Mouse (Mus musculus): ENCODE data around the gene Kpna4. TPM values are rescaled to one million over a fixed set of nuclear protein-coding genes. Genes with fewer than 3 reads are reported as not detected.

The Kpna4 gene
- polyA plus RNA-seq, 1 experiment from 2014 or later = 42.1 TPM

DNA sequence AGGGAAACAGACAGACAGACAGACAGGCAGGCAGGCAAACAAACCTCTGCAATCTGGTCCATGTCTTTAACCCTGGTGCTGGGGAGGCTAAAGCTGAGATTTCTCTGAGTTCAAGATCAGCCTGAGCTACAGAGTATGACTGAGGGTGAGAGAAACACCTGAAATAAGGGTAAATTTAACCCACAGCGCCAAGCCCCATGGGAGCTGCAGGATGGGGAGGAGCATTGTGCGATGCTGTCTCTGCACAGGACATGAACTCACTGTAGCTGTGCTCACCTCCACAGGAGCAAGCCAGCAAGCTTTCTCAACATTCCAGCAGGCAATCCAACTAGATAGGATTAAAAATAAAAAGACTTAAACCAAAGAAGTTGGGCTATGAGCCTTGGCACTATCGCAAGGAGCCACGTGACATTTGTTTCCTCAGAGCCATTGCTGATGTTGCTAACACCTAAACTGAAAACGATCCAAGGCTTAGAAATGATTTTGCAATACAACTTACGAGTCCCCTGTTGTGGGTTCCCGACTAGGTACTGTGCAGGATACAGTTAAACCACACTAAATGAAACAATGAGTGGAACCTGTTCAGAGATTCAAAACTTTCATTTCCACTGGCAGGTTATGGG, 15.6 kb upstream of the Kpna4 start:
- Histone ChIP-seq H3K27me3 (no peaks in the 10 kb centered on the region), H3K4me1 (replicated peaks) (no peaks in the 10 kb centered on the region), H3K9me3 (peaks cover 5% of the 10 kb centered on the region; the same call in 1 of the 2 replicates), H3K27ac (no peak overlapping the region), H3K4me2 (no peak overlapping the region), H3K9ac (replicated peaks) (no peak overlapping the region), H3K36me3 (no peaks in the 10 kb centered on the region), H3K4me3 (replicated peaks) (no peak overlapping the region)
- no peak for ATAC-seq (ENCODE audit: insufficient number of reproducible peaks, insufficient read depth, low FRiP score, low TSS enrichment, low read depth)
- WGBS = 89% methylated on average over 7 of the region's 7 CpGs

DNA sequence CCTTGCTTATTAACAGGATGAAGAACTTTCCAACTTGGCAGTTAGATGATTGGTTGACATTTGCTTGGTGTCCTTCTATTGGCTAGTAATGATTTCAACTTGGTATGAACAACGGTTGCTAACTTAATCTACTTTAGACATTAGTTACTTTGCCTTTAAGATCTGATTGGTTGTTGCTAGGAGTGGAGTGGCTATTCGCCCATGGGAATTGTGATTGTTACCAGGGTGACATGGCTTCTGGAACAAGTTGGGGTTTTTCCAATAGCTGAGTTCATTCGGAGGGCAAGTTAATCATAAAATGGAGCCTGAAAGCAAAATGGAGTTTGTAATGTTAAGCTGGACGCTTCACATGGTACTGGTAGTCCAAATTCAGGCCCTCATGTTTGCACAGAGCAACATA, 13.9 kb upstream of the Kpna4 start:
- Histone ChIP-seq H3K36me3 (no peaks in the 10 kb centered on the region), H3K27me3 (no peaks in the 10 kb centered on the region), H3K4me3 (replicated peaks) (no peak overlapping the region), H3K4me2 (no peak overlapping the region), H3K9me3 (peaks cover 5% of the 10 kb centered on the region; the same call in 1 of the 2 replicates), H3K9ac (replicated peaks) (no peak overlapping the region), H3K4me1 (replicated peaks) (no peaks in the 10 kb centered on the region), H3K27ac (no peak overlapping the region)
- ATAC-seq (ENCODE audit: insufficient number of reproducible peaks, insufficient read depth, low FRiP score, low TSS enrichment, low read depth) = no peak
- WGBS = 87% methylated on average over 4 of the region's 4 CpGs

DNA sequence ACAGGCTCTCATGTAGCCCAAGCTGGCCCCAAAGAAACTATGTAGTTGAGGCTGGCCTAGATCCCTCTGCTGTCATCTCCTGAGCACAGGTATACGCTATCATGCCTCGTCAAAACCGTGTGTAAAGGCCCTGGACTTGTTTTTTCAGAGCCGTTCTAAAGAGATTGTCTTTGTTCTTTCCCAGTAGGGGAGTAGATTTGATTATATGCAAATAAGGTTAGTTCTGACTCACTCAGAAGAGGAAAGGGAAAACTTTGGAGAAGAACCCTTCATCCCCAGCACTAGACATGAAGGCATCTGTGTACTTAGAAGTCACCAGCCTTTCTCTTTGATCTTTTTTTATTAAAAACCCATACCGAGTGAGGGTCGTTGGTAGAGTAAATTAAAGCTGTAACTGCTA, 9.1 kb upstream of the Kpna4 start:
- ATAC-seq (ENCODE audit: insufficient number of reproducible peaks, insufficient read depth, low FRiP score, low TSS enrichment, low read depth) = no peak
- Histone ChIP-seq H3K27ac (no peak overlapping the region), H3K27me3 (no peaks in the 10 kb centered on the region), H3K36me3 (no peaks in the 10 kb centered on the region), H3K4me2 (no peak overlapping the region), H3K4me3 (replicated peaks) (no peak overlapping the region), H3K4me1 (replicated peaks) (no peaks in the 10 kb centered on the region), H3K9ac (replicated peaks) (no peak overlapping the region), H3K9me3 (no peaks in the 10 kb centered on the region)
- WGBS = 67% methylated on average over 6 of the region's 6 CpGs

DNA sequence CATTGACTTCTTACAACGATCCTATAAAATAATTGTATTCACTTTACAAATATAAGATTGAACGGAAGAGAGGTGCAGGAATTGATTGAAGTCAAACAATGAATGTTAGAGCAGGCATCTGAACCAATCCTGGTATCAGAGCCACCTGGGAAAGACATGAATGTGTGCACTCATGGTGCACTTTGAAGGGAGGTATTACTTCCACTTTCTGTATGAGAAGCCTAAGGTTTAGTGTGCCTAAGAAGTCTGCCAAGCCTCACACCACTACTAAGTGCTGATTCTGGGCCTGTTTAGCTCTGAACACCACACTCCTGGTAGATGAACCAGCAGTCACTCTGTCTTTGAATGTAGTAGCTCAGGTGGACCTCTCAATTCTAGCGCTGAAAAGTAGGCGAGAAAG, 4.1 kb upstream of the Kpna4 start:
- Histone ChIP-seq H3K4me3 (replicated peaks) (no peak overlapping the region), H3K9ac (replicated peaks) (no peak overlapping the region), H3K27ac (no peak overlapping the region), H3K4me1 (replicated peaks) (no peaks in the 10 kb centered on the region), H3K36me3 (no peaks in the 10 kb centered on the region), H3K4me2 (no peak overlapping the region), H3K27me3 (no peaks in the 10 kb centered on the region), H3K9me3 (no peaks in the 10 kb centered on the region)
- ATAC-seq (ENCODE audit: insufficient number of reproducible peaks, insufficient read depth, low FRiP score, low TSS enrichment, low read depth) = no peak
- 86% methylated on average over 4 of the region's 4 CpGs for WGBS

DNA sequence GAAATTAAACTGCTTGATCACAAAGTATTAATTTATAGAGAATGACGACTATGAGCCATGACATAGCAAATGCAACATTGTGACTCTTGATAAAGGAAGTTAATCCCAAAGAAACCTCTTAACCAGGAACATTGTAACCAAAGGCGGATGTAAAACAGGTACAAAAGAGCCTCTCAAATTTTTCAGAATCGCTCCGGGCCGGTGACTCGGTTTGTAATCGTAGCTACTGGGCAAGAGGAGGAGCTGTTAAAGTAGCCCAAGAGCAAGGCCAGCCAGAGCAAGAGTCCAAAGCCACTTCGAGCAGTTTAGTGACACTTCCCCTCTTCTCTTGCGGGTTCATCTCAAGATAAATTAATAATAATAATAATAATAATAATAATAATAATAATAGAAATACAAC, 780 bp upstream of the Kpna4 start:
- peaks cover 11% of the 10 kb centered on the region; the same call in 1 of the 2 replicates for H3K4me1 ChIP-seq (replicated peaks)
- H3K27ac ChIP-seq = peak overlapping the region; percentile 97; the same call in 1 of the 2 replicates
- H3K27me3 ChIP-seq = no peaks in the 10 kb centered on the region
- WGBS = 7% methylated on average over 9 of the region's 9 CpGs
- H3K4me2 ChIP-seq = peak overlapping the region; percentile 76
- no peaks in the 10 kb centered on the region for H3K9me3 ChIP-seq
- ATAC-seq (ENCODE audit: insufficient number of reproducible peaks, insufficient read depth, low FRiP score, low TSS enrichment, low read depth) = no peak
- peak overlapping the region; percentile 96 for H3K4me3 ChIP-seq (replicated peaks)
- no peaks in the 10 kb centered on the region for H3K36me3 ChIP-seq
- peak overlapping the region; percentile 96 for H3K9ac ChIP-seq (replicated peaks)

DNA sequence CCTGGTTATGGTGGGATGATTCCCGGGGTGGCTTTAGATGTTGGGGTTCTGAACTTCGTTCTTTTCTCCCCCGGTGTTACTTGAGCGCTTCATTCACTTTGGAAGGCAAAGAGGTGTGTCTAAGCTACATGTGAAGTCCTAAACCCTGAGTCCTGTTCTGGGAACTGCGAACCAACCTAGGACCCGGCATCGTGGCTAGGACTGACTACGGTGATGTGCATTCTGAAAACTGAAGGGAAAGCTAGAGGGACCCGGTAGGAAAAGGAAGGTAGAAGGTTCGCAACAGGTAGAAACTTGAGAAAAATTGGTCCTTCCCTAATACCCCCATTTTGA, 399 bp upstream of the Kpna4 start:
- peak overlapping the region; percentile 96 for H3K9ac ChIP-seq (replicated peaks)
- peak overlapping the region; percentile 76 for H3K4me2 ChIP-seq
- no peaks in the 10 kb centered on the region for H3K27me3 ChIP-seq
- H3K9me3 ChIP-seq = no peaks in the 10 kb centered on the region
- ATAC-seq (ENCODE audit: insufficient number of reproducible peaks, insufficient read depth, low FRiP score, low TSS enrichment, low read depth) = peak; percentile 71
- under 1% methylated on average over 10 of the region's 10 CpGs for WGBS
- H3K4me3 ChIP-seq (replicated peaks) = peak overlapping the region; percentile 96
- H3K27ac ChIP-seq = peak overlapping the region; percentile 97
- no peaks in the 10 kb centered on the region for H3K36me3 ChIP-seq
- peaks cover 11% of the 10 kb centered on the region; the same call in 1 of the 2 replicates for H3K4me1 ChIP-seq (replicated peaks)

DNA sequence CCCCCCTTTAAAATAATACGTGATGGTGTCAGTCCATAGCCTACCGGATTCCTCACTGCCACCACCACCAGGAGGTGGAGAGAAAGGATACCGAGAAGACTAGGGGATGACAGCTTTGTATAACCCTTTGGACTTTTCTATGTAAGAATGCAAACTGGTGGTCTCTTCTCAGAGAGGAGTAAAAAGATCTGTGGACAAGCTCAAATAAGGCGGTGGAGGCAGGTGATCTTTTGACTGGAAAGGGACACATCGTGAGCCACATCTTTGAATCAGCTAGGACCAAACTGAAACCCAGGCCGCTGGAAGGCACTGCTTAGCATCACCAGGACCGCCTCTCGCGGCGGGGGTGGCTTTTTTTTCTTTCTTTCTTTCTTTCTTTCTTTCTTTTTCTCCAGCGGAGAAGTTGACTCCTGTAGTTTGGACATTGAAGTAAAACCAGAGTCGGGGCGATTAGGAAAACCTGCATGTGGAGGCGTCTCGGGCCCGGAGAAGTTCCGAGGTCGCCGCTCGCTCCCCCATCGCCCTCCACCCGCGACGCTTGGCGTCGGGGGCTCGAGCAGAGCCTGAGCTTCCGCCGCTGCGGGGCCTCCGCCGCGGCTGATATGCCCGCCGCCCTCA, 913 bp downstream of the Kpna4 start:
- Histone ChIP-seq H3K9ac (replicated peaks) (peak overlapping the region; percentile 96), H3K9me3 (no peaks in the 10 kb centered on the region), H3K4me2 (peak overlapping the region; percentile 76), H3K27ac (peak overlapping the region; percentile 97), H3K4me1 (replicated peaks) (peaks cover 11% of the 10 kb centered on the region; the same call in 1 of the 2 replicates), H3K36me3 (no peaks in the 10 kb centered on the region), H3K4me3 (replicated peaks) (peak overlapping the region; percentile 96), H3K27me3 (no peaks in the 10 kb centered on the region)
- under 1% methylated on average over 35 of the region's 35 CpGs for WGBS
- ATAC-seq (ENCODE audit: insufficient number of reproducible peaks, insufficient read depth, low FRiP score, low TSS enrichment, low read depth) = no peak

DNA sequence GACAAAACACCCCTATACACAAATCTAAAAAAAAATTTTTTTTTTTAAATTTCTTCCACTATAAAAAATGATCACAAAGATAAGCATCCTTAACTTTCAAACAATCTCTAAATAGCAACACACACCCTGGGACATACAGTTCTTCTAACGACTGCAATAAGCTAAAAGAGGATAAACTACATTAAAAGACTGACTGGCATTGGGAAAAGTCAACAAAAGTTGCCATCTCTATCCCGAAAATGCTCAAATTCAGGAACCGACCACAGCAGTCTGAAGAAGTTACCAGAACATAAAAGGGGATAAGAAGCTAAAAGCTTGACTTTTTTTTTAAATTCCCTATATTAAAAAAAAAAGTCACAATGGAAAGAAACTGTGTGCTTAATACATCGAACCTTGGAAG, 1.5 kb downstream of the Kpna4 start:
- no peaks in the 10 kb centered on the region for H3K27me3 ChIP-seq
- peak overlapping the region; percentile 76 for H3K4me2 ChIP-seq
- peaks cover 11% of the 10 kb centered on the region; the same call in 1 of the 2 replicates for H3K4me1 ChIP-seq (replicated peaks)
- ATAC-seq (ENCODE audit: insufficient number of reproducible peaks, insufficient read depth, low FRiP score, low TSS enrichment, low read depth) = no peak
- H3K27ac ChIP-seq = no peak overlapping the region
- peak overlapping the region; percentile 96; the same call in 1 of the 2 replicates for H3K9ac ChIP-seq (replicated peaks)
- H3K9me3 ChIP-seq = no peaks in the 10 kb centered on the region
- H3K36me3 ChIP-seq = peaks cover 4% of the 10 kb centered on the region; the same call in 1 of the 2 replicates
- whole genome bisulfite sequencing = 29% methylated on average over 4 of the region's 4 CpGs
- H3K4me3 ChIP-seq (replicated peaks) = peak overlapping the region; percentile 96

DNA sequence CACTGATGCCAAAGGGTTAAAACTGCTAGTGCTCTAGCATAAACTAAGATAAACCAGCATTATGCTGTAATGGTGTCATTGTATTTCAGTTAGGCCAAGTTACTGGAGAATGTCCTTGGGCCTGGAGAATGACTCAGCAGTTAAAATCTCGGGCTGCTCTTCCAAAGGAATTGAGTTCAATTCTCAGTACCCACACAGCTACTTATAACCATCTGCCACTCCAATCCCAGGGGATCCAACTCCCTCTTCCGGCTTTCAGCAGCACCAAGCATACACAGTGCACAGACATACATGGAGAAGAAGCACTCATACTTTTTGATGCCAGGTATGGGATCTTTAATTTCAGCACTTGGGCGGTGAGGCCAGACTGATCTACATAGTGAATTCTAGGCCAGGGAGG, 8.1 kb downstream of the Kpna4 start:
- Histone ChIP-seq H3K9me3 (no peaks in the 10 kb centered on the region), H3K36me3 (peaks cover 4% of the 10 kb centered on the region; the same call in 1 of the 2 replicates), H3K4me2 (no peak overlapping the region), H3K27me3 (no peaks in the 10 kb centered on the region), H3K27ac (no peak overlapping the region), H3K4me1 (replicated peaks) (peaks cover 3% of the 10 kb centered on the region), H3K9ac (replicated peaks) (no peak overlapping the region), H3K4me3 (replicated peaks) (no peak overlapping the region)
- ATAC-seq (ENCODE audit: insufficient number of reproducible peaks, insufficient read depth, low FRiP score, low TSS enrichment, low read depth) = no peak
- 73% methylated on average over 3 of the region's 3 CpGs for WGBS

DNA sequence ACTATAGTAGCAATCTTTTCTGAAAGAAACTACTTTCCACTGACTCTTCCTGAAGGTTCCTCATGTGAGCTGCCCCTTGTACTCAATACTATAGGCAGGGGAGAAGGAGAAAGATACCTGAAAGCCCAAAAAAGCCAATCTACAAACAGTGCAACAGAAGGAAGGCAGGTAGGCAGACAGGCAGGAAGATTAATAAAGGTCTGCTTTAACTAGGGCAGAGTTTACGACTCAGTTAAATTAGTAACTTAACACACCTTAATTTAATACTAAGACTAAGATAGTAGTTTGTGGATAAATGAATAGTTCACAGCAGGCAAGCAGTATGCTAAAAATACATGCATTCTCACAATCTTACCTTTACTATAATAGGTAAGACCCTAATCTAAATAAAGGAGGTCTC, 12.2 kb downstream of the Kpna4 start:
- Histone ChIP-seq H3K27me3 (no peaks in the 10 kb centered on the region), H3K9me3 (no peaks in the 10 kb centered on the region), H3K9ac (replicated peaks) (no peak overlapping the region), H3K4me2 (no peak overlapping the region), H3K36me3 (no peaks in the 10 kb centered on the region), H3K4me3 (replicated peaks) (no peak overlapping the region), H3K27ac (no peak overlapping the region), H3K4me1 (replicated peaks) (peaks cover 3% of the 10 kb centered on the region)
- ATAC-seq (ENCODE audit: insufficient number of reproducible peaks, insufficient read depth, low FRiP score, low TSS enrichment, low read depth) = no peak
- WGBS = 85% methylated on average over 1 of the region's 1 CpGs

DNA sequence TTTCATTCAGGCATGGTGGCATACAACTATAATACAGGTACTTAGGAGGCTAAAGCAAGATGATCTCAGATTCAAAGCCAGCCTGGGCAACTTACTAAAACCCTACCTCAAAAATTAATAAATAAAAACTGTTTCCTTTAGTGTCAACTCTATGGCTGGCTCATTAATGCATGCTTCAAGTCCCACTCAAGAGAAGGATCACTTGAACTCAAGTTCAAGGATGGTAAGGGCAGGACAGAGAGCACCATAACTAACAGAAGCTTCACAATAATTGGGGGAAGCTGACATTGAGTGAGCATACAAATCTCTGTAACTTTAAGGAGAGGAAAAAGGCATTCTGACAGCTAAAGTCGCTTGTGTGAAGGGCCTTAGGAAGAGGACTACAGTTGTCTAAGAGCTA, 13.0 kb downstream of the Kpna4 start:
- Histone ChIP-seq H3K9ac (replicated peaks) (no peak overlapping the region), H3K4me3 (replicated peaks) (no peak overlapping the region), H3K36me3 (no peaks in the 10 kb centered on the region), H3K4me2 (no peak overlapping the region), H3K27me3 (no peaks in the 10 kb centered on the region), H3K9me3 (no peaks in the 10 kb centered on the region), H3K4me1 (replicated peaks) (peaks cover 3% of the 10 kb centered on the region), H3K27ac (no peak overlapping the region)
- ATAC-seq (ENCODE audit: insufficient number of reproducible peaks, insufficient read depth, low FRiP score, low TSS enrichment, low read depth) = no peak
- WGBS = 81% methylated on average over 1 of the region's 1 CpGs

DNA sequence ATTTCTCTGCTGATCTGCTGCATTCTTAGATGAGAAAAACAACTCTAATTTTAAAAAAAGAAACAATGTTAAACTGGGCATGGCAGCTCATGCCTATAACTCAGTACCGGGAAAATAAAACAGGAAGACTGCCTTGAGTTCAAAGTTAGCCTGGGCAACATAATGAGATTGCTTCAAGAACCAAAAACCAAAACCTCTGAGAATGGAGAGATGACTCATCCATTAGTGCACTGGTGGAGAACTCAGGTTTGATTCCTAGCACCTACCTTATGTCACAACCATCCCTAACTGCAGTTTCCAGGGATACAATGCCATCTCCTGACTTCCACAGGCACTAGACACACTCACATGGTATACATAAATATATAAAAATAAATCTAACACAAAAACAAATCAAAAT, 17.8 kb downstream of the Kpna4 start:
- WGBS = 100% methylated on average over 1 of the region's 1 CpGs
- Histone ChIP-seq H3K4me3 (replicated peaks) (no peak overlapping the region), H3K4me1 (replicated peaks) (no peaks in the 10 kb centered on the region), H3K4me2 (no peak overlapping the region), H3K9ac (replicated peaks) (no peak overlapping the region), H3K36me3 (no peaks in the 10 kb centered on the region), H3K27ac (no peak overlapping the region), H3K27me3 (no peaks in the 10 kb centered on the region), H3K9me3 (no peaks in the 10 kb centered on the region)
- ATAC-seq (ENCODE audit: insufficient number of reproducible peaks, insufficient read depth, low FRiP score, low TSS enrichment, low read depth) = no peak

All from limb, embryonic 12.5 days (tissue).